Mouse (Mus musculus) heart, adult 2 months (tissue): Measurements from ENCODE around the gene Brd3.

Experiments used
- CTCF ChIP-seq: fragments of 200-600 bp; IDR thresholded peaks from 2 replicates; pipeline ENCODE4 v1.8.1; 2022; ENCODE audit warnings: antibody characterized with exemption, mild to moderate bottlenecking, moderate library complexity
- EP300 ChIP-seq: fragments of 200-500 bp; IDR thresholded peaks from 2 replicates; pipeline ENCODE4 v1.6.1; 2011; ENCODE audit warnings: low read depth, low read length, control low read depth; ENCODE audit not compliant: insufficient read depth
- POLR2A ChIP-seq: fragments of 200-500 bp; IDR thresholded peaks from 2 replicates; pipeline ENCODE4 v1.6.1; 2011; ENCODE audit warnings: mild to moderate bottlenecking, low read depth, low read length, control low read depth; ENCODE audit not compliant: insufficient read depth

DNA sequence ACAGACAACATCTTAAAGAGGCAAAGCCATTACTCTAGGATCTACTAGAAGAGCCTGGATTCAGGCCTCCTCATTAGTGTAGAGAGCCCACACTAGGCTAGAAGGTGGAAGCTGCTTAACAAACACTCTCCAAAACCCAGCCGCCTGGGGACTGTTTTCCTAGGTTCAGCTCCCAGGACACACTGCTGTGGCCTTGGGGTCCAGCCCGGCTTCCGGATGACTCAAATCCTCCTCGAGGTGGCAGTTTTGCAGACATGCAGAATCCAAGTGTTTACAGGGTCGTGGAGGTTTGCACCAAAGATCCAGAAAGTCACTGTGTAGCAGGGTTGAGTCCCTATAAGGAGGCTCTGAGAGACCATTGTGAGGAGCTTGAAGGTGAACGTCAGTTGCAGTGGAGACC is 49.5 kb upstream of the Brd3 start:
- no peak for TF ChIP-seq CTCF
- TF ChIP-seq POLR2A: no peak
- TF ChIP-seq EP300: no peak
